Mouse (Mus musculus) embryonic fibroblast, embryonic 13.5 days (primary cell): ENCODE results near the gene Strbp. TPM values are rescaled to one million over a fixed set of nuclear protein-coding genes. Genes with fewer than 3 reads are reported as not detected.

Source experiments
- H3K27ac ChIP-seq: 2 replicates; pipeline ENCODE4 v1.5.1; 2012; ENCODE audit warnings: low read length, control low read depth, inconsistent platforms; ENCODE audit not compliant: insufficient read depth
- H3K4me1 ChIP-seq: 2 replicates; pipeline ENCODE4 v1.6.1; 2011; ENCODE audit warnings: low read length; ENCODE audit not compliant: control insufficient read depth, insufficient read depth
- H3K4me3 ChIP-seq: 2 replicates; pipeline ENCODE4 v1.5.1; 2011; ENCODE audit warnings: mild to moderate bottlenecking, control low read depth, low read length; ENCODE audit not compliant: insufficient read depth
- CTCF ChIP-seq: IDR thresholded peaks from 2 replicates; pipeline ENCODE4 v1.5.1; 2011; ENCODE audit warnings: mild to moderate bottlenecking, control low read depth, low read length, moderate library complexity, borderline replicate concordance; ENCODE audit not compliant: insufficient read depth
- POLR2A ChIP-seq: IDR thresholded peaks from 2 replicates; pipeline ENCODE4 v1.6.1; 2011; ENCODE audit warnings: low read depth, mild to moderate bottlenecking, control low read depth, low read length, moderate library complexity
- polyA plus RNA-seq: library from polyadenylated mRNA; stranded (reverse); fragments of >200 nt; gene quantifications from 2 replicates; pipeline ENCODE4 v1.2.4, GENCODE M21; 2011; ENCODE audit warnings: low read depth; ENCODE audit not compliant: missing spikeins, insufficient read length

Strbp gene
- polyA plus RNA-seq, 1 experiment = 36.1 TPM

DNA sequence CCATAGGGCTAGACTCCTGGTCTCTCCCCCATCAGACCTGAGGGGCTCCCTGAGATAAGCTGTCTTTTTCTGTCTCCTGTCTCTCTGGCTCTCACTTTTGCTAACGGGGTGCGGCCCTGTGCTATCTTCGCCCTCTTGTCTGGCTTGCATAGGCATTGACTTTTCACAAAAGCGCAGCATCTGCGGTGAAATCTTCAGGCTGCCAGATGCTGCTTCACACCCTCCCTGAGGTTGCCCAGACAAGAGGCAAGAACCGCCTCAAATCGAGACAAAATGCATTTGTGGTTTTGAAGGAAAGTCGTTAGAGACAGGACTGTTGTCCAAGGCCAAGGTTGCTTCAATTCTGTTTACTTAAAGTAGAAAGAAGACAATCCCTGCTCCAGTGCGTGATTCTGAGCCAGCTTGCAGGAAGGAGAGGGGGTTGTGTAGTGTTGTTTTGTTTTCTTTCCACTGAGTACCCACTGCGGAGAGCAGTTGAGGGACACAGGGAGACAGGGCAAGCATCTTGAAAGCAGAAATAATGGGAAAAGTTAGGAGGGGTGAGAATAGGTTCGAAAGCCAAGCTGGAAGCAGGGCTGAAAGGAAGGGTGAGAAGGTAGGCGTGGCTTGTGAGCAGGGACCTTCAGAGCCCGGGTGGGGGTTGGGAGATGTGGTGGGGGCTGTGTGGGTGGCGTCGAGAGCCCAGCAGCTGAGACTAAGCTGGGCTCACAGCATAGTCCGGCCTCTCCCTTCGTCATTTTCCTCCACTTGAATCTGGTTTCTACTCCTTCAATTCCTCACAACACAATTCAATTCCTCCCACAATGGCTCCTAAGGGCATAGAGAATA, 31.5 kb upstream of the Strbp start:
- peak overlapping the region; percentile 9; the same call in 1 of the 2 replicates for H3K27ac ChIP-seq
- TF ChIP-seq CTCF = no peak
- no peak for TF ChIP-seq POLR2A
- no peaks in the 10 kb centered on the region for H3K4me1 ChIP-seq
- no peak overlapping the region for H3K4me3 ChIP-seq

- no peaks in the 10 kb centered on the region for H3K4me1 ChIP-seq
- H3K27ac ChIP-seq = no peak overlapping the region
- no peak overlapping the region for H3K4me3 ChIP-seq
- no peak for TF ChIP-seq CTCF
- TF ChIP-seq POLR2A = no peak
Measured at GRCm38 (mm10) chr2:37731241-37731801, 27.7 kb upstream of the Strbp start.

DNA sequence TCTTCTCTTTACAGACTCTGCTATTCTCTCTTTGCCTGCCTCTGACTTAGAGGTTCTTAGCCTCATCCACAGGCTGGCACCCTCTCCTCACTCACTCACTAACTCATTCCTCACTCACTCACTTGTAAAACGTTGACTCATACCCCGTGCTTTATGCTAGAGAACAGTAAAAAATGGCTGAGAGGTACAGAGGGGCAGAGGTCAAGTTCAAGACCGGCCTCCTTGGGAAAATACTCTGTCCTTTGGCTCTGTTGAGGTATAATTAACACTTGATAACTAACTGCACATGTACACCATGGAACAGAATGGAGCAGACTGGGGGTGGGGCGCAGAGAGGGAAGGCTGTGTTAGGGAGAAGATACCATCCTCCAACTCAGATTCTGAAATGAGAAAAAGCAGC, 20.6 kb upstream of the Strbp start:
- TF ChIP-seq CTCF = no peak
- Histone ChIP-seq H3K4me1 (no peaks in the 10 kb centered on the region), H3K27ac (no peak overlapping the region), H3K4me3 (no peak overlapping the region)

GRCm38 (mm10) chr2:37723501-37724090, 19.9 kb upstream of the Strbp start:
- Histone ChIP-seq H3K27ac (no peak overlapping the region), H3K4me3 (no peak overlapping the region), H3K4me1 (no peaks in the 10 kb centered on the region)
- TF ChIP-seq CTCF (no peak), POLR2A (no peak)

DNA sequence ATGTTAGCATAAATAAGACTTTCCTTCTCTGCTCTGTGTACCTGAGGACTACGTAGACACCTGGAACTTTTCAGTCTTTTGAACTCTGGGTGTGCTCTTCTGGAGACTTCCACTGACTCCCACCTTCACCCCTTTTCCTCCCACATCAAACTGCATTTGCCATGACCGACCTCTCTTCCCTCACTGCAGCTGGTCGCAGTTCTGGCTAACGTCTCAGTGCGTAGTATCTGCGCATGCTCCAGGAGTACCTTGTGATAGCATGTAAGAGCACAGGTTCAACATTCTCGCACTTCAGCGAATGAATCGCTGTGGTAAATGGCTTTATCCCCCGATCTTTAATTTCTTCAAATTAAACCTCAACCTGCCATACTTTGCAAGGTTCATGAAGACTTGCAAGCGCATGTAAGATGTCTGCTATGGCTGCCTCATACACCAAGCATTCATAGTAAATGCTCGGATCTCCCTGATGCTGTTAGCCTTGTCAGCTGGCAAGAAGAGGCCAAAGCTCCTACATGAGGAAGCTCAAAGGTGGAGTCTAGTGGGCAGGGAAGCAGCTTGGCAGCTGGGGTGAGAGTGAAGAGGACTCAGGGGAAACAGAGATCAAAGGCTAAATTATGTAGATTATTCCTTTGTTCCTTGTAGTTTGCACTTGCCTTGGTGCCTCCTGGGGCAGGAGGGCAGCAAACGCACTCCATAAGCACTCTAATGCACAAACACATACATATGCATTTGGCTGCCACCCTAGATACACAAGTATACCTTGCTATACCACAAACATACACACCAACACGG, 19.2 kb upstream of the Strbp start:
- no peaks in the 10 kb centered on the region for H3K4me1 ChIP-seq
- TF ChIP-seq CTCF = no peak
- H3K4me3 ChIP-seq = no peak overlapping the region
- H3K27ac ChIP-seq = no peak overlapping the region

- Histone ChIP-seq H3K27ac (no peak overlapping the region), H3K4me3 (no peak overlapping the region), H3K4me1 (no peaks in the 10 kb centered on the region)
- TF ChIP-seq CTCF = no peak
- no peak for TF ChIP-seq POLR2A
Measured at GRCm38 (mm10) chr2:37716266-37716665, 12.6 kb upstream of the Strbp start.

GRCm38 (mm10) chr2:37715364-37715763, 11.7 kb upstream of the Strbp start:
- Histone ChIP-seq H3K4me3 (no peak overlapping the region), H3K27ac (no peak overlapping the region), H3K4me1 (no peaks in the 10 kb centered on the region)
- no peak for TF ChIP-seq POLR2A
- TF ChIP-seq CTCF = no peak

DNA sequence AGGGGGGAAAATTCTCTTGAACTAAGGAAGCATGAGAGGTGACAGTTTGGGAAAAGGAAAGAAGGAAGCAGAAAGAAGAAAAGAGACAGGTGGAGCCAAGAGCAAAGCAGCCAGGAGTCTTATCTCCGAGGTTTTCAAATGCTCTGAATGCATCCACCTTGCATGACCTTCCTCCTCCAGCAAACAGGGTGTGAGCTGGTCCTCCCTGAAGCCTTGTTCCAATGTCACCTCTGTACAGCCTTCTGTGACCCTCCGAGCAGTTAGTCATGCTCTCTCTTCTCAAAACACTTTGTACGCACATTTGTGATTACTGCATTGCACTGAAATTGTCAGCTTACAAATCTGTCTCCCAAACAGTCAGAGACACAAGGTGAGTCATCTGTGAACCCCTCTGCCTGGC, 9.4 kb upstream of the Strbp start:
- H3K4me1 ChIP-seq = no peaks in the 10 kb centered on the region
- H3K4me3 ChIP-seq = no peak overlapping the region
- TF ChIP-seq CTCF = no peak
- TF ChIP-seq POLR2A = no peak
- H3K27ac ChIP-seq = no peak overlapping the region

GRCm38 (mm10) chr2:37708835-37709234, 5.2 kb upstream of the Strbp start:
- TF ChIP-seq CTCF (no peak), POLR2A (no peak)
- Histone ChIP-seq H3K27ac (no peak overlapping the region), H3K4me1 (no peaks in the 10 kb centered on the region), H3K4me3 (no peak overlapping the region)
